ENCODE assay signal across 8 mouse cellular contexts in genomic region chr16:81284241-81284640, GRCm38 (mm10).
DNase-seq lines count a peak whose midpoint lies in the region.

No protein-coding gene starts in this region.

- DNase-seq in heart, postnatal 4 days = peak; percentile 62
- no peak for DNase-seq in heart, postnatal 25 days (ENCODE audit: low spot score)
- DNase-seq in 416B (ENCODE audit: low read depth) (peak; percentile 58), ZHBTc4 (ENCODE audit: low read depth, low spot score) (peak; percentile 55)
- DNase-seq in embryo, embryonic 11 days = peak; percentile 60
- DNase-seq in layer of hippocampus, postnatal 10 days (ENCODE audit: low spot score in 2 of 2) = peak; percentile 72 to 76
- peak; percentile 32 for DNase-seq in retina, postnatal 1 day
- DNase-seq in natural killer cell, adult 2 months (ENCODE audit: low spot score in 2 of 2) = no peak

- intact Hi-C loops in heart, postnatal 25 days (cut with DNase I) = loop anchor here (1.0 kb wide), 1 partner anchor 82 kb away; no protein-coding TSS in a partner anchor

Comparison
In these comparisons a context has a peak if more than half of its experiments do, and no peak if none do; other contexts are left out.
1. DNase-seq: peak in heart, postnatal 4 days (single experiment), 416B (single experiment), ZHBTc4 (single experiment), embryo, embryonic 11 days (single experiment), layer of hippocampus, postnatal 10 days (2 of 2) and retina, postnatal 1 day (single experiment); none in heart, postnatal 25 days (single experiment) and natural killer cell, adult 2 months (0 of 2).